8 mouse cellular contexts compared by ENCODE assay signal in the genomic region with DNA sequence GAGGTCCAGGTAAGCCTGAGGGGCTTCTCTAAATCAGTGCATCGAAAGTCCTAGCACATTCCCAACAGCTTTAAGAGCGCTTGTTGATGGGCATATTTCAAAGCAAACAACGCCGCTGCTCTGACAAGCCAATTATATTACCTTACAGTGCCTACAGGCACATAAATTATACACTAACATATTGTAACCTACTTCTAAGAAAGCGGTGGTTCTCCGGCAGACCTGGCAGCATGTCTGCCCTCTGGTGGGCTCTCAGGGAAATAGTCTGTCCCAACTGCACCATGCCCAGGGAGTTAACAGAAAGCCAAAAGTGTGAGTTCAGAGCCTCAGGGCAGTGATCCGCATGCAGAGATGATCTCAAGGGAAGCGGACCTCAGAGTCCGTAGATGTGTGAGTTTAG.
A peak's percentile ranks its signal among the peaks of the same experiment; 100 is the strongest.
DNase-seq lines count a peak whose midpoint lies in the region; ATAC-seq and TF ChIP-seq lines count a peak whose summit lies in the region.
"Had no signal": no experiment of that assay in that cellular context is flagged by ENCODE, and none has a peak within 500 bp of the region (broad histone marks: within the 10 kb centered on the region; RNA-seq: fewer than 3 reads in every experiment).

No protein-coding gene starts in this region.

- H3K4me2 ChIP-seq in CH12.LX (ENCODE audit: insufficient read depth, low read depth, poor library complexity, severe bottlenecking): peak overlapping the region; percentile 32; the same call in 1 of the 2 replicates
- H3K4me2 ChIP-seq in lung, embryonic 16.5 days (ENCODE audit: low read depth, low read length): no peak overlapping the region
- H3K4me2 ChIP-seq: lung, embryonic 15.5 days had no signal

- WGBS in lung, embryonic 16.5 days: 35% methylated on average over 9 of the region's 9 CpGs

- DNase-seq in CH12.LX (ENCODE audit: extremely low read depth): peak; percentile 38
- peak; percentile 43 for DNase-seq in T-cell, adult 2 months (ENCODE audit: low spot score)
- peak; percentile 63 to 76 for DNase-seq in cerebellum, postnatal 25 days
- DNase-seq in frontal cortex, postnatal 14 days (ENCODE audit: low spot score in 2 of 2): peak; percentile 49 to 55
- peak; percentile 52 to 70 for DNase-seq in kidney, postnatal 4 days
- peak; percentile 70 for DNase-seq in retina, postnatal 1 day

- no peaks in the 10 kb centered on the region for H3K9me3 ChIP-seq in CH12.LX (replicated peaks; ENCODE audit: low read length)
- H3K9me3 ChIP-seq in lung, embryonic 16.5 days (ENCODE audit: control insufficient read depth, low read length): no peaks in the 10 kb centered on the region
- H3K9me3 ChIP-seq: lung, embryonic 15.5 days had no signal

- peak; percentile 41; the same call in 1 of the 2 replicates for ATAC-seq in lung, embryonic 16.5 days (ENCODE audit: low read depth)

- H3K79me2 ChIP-seq in CH12.LX (replicated peaks; ENCODE audit: control insufficient read depth, extremely low read depth, insufficient read depth, poor library complexity, severe bottlenecking): no peaks in the 10 kb centered on the region

- H3K27me3 ChIP-seq in CH12.LX (replicated peaks): no peaks in the 10 kb centered on the region
- no peaks in the 10 kb centered on the region for H3K27me3 ChIP-seq in lung, embryonic 16.5 days (ENCODE audit: control insufficient read depth, insufficient read depth, low read depth, low read length)
- H3K27me3 ChIP-seq: lung, embryonic 15.5 days had no signal

- H3K4me3 ChIP-seq in CH12.LX (replicated peaks in 1 of 3; ENCODE audit: low read depth in 2 of 3, low read length in 2 of 3, poor library complexity in 1 of 3): no peak overlapping the region
- no peak overlapping the region for H3K4me3 ChIP-seq in lung, embryonic 16.5 days (ENCODE audit: low read length)
- H3K4me3 ChIP-seq: lung, embryonic 15.5 days had no signal

- dilution Hi-C loops in CH12.LX (cut with MboI; ENCODE audit: extremely low pct_ligation_motif_present, extremely low pct_unique_long_range_greater_than_20kb, low sequenced_read_pairs): no loop called here

- H3K36me3 ChIP-seq in CH12.LX (replicated peaks in 1 of 2; ENCODE audit: control insufficient read depth in 1 of 2, insufficient read depth in 1 of 2, low read length in 1 of 2): no peaks in the 10 kb centered on the region
- no peaks in the 10 kb centered on the region for H3K36me3 ChIP-seq in lung, embryonic 16.5 days (ENCODE audit: control insufficient read depth, insufficient read depth, low read length)
- H3K36me3 ChIP-seq: lung, embryonic 15.5 days had no signal

- no peak overlapping the region for H3K27ac ChIP-seq in CH12.LX (ENCODE audit: insufficient read depth, low read depth)
- no peak overlapping the region for H3K27ac ChIP-seq in lung, embryonic 16.5 days (ENCODE audit: low read length)
- H3K27ac ChIP-seq: lung, embryonic 15.5 days had no signal

- TF ChIP-seq RAD21 in CH12.LX (IDR thresholded peaks at IDR 0.05; ENCODE audit: low read depth, low read length): peak; percentile 51

- H3K4me1 ChIP-seq in CH12.LX (ENCODE audit: control insufficient read depth in 1 of 2, insufficient read depth in 2 of 2): peaks cover 0 to 4% of the 10 kb centered on the region in 2 experiments; a peak in 1 of 4 replicates
- H3K4me1 ChIP-seq in lung, embryonic 16.5 days (replicated peaks; ENCODE audit: control insufficient read depth, insufficient read depth, low read length): no peaks in the 10 kb centered on the region
- H3K4me1 ChIP-seq: lung, embryonic 15.5 days had no signal

- H3K9ac ChIP-seq in CH12.LX (ENCODE audit: insufficient read depth, low read depth): no peak overlapping the region
- H3K9ac ChIP-seq in lung, embryonic 16.5 days (ENCODE audit: low read length): no peak overlapping the region
- H3K9ac ChIP-seq: lung, embryonic 15.5 days had no signal

- peak; percentile 54 to 73; a peak in 3 of 4 replicates for TF ChIP-seq CTCF in CH12.LX (conservative IDR thresholded peaks at IDR 0.05 in 1 of 2, IDR thresholded peaks at IDR 0.05 in 1 of 2; ENCODE audit: low read depth in 2 of 2, low read length in 2 of 2)

- in situ Hi-C loops in CH12.LX (cut with MboI; ENCODE audit: low pct_ligation_motif_present, low pct_unique_long_range_greater_than_20kb, low sequenced_read_pairs): no loop called here

- no peak for TF ChIP-seq POLR2A in CH12.LX (IDR thresholded peaks at IDR 0.05; ENCODE audit: low read depth, low read length)

- no peak for TF ChIP-seq EP300 in CH12.LX (IDR thresholded peaks at IDR 0.05; ENCODE audit: low read length)

TF ChIP-seq in CH12.LX, 34 proteins besides CTCF, POLR2A, EP300 and RAD21:
- TF ChIP-seq SMC3 (IDR thresholded peaks at IDR 0.05; ENCODE audit: low read depth, low read length): peak; percentile 70
- TF ChIP-seq USF2 (conservative IDR thresholded peaks at IDR 0.05; ENCODE audit: low read depth, low read length): no peak
- TF ChIP-seq MAZ (IDR thresholded peaks at IDR 0.05; ENCODE audit: low read depth, low read length): no peak
- no peak for TF ChIP-seq CHD2 (IDR thresholded peaks at IDR 0.05; ENCODE audit: low read length)
- TF ChIP-seq E2F4 (IDR thresholded peaks at IDR 0.05; ENCODE audit: insufficient replicate concordance, low read depth, low read length): no peak
- no peak for TF ChIP-seq KAT2A (IDR thresholded peaks at IDR 0.05; ENCODE audit: insufficient replicate concordance, low read length)
- no peak for TF ChIP-seq USF1 (IDR thresholded peaks at IDR 0.05; ENCODE audit: low read depth, low read length)
- TF ChIP-seq POLR2AphosphoS2 (IDR thresholded peaks at IDR 0.05; ENCODE audit: low read depth, low read length): no peak
